Mouse (Mus musculus): ENCODE measurements around the gene Parp6. TPM values are rescaled to one million over a fixed set of nuclear protein-coding genes. Genes with fewer than 3 reads are reported as not detected.

Gene Parp6
- total and polyA plus RNA-seq, 3 experiments = 6.4 to 13.8 TPM; not detected in 1

DNA sequence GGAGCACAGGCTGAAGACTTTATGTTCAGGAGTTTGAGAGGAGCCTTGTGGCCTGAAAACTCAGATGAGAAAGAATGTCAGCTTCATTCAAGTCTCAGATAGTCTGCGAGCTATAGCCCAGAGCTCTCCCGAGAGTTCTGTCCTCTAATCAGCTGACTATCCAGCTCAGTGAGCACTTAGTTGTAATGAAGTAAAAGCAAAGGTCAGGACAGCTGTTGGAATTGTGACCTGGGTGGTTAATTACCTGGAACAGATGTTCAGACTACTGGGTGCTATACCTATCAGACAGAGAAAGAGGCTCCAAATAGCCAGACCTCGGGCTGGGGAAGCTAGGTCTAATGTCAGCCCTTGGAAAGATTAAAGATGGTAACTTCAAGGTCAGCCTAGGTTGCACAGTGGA lies 46.9 kb downstream of the Parp6 start:
- no peak overlapping the region for H3K27ac ChIP-seq (ENCODE audit: control insufficient read depth, low read depth, low read length)
- no peak overlapping the region for H3K4me3 ChIP-seq (ENCODE audit: control insufficient read depth in 1 of 2, insufficient read depth in 1 of 2, low read depth in 2 of 2, low read length in 2 of 2)
- no peak overlapping the region for H3K9ac ChIP-seq (ENCODE audit: control insufficient read depth, low read depth, low read length, poor library complexity, severe bottlenecking)
- no peaks in the 10 kb centered on the region for H3K27me3 ChIP-seq (ENCODE audit: control insufficient read depth in 1 of 2, insufficient read depth in 2 of 2, low read length in 2 of 2)
- no peaks in the 10 kb centered on the region for H3K9me3 ChIP-seq (replicated peaks; ENCODE audit: insufficient read depth, low read length)
- H3K36me3 ChIP-seq (ENCODE audit: control insufficient read depth in 1 of 2, insufficient read depth in 2 of 2, low read length in 2 of 2) = peaks cover 22 to 46% of the 10 kb centered on the region in 2 experiments
- no peak for TF ChIP-seq ZNF384 (IDR thresholded peaks at IDR 0.05; ENCODE audit: low read depth, low read length)
- TF ChIP-seq CHD2 (IDR thresholded peaks at IDR 0.05; ENCODE audit: low read length) = no peak
- TF ChIP-seq ZC3H11A (IDR thresholded peaks at IDR 0.05; ENCODE audit: low read depth, low read length) = no peak
- no peak for TF ChIP-seq MYB (IDR thresholded peaks at IDR 0.05; ENCODE audit: low read depth, low read length)
- TF ChIP-seq CTCF (IDR thresholded peaks at IDR 0.05 in 2 of 3, conservative IDR thresholded peaks at IDR 0.05 in 1 of 3; ENCODE audit: control insufficient read depth in 1 of 3, insufficient read depth in 1 of 3, low read depth in 2 of 3, low read length in 3 of 3, poor library complexity in 1 of 3, severe bottlenecking in 1 of 3) = no peak
- TF ChIP-seq UBTF (IDR thresholded peaks at IDR 0.05; ENCODE audit: borderline replicate concordance, insufficient read depth, low read depth, low read length) = no peak
- no peak for TF ChIP-seq MAX (IDR thresholded peaks at IDR 0.05; ENCODE audit: low read length)
- TF ChIP-seq MYC (IDR thresholded peaks at IDR 0.05; ENCODE audit: low read depth, low read length) = no peak
- TF ChIP-seq USF1 (IDR thresholded peaks at IDR 0.05; ENCODE audit: low read depth, low read length) = no peak
- TF ChIP-seq MXI1 (IDR thresholded peaks at IDR 0.05; ENCODE audit: low read depth, low read length) = no peak
- no peak for TF ChIP-seq USF2 (IDR thresholded peaks at IDR 0.05; ENCODE audit: borderline replicate concordance in 1 of 2, insufficient read depth in 1 of 2, low read depth in 1 of 2, low read length in 2 of 2)
- no peak for TF ChIP-seq TCF12 (IDR thresholded peaks at IDR 0.05; ENCODE audit: low read depth, low read length)
- H3K79me2 ChIP-seq (ENCODE audit: control insufficient read depth, insufficient read depth, low read length, poor library complexity) = peaks cover 48% of the 10 kb centered on the region
- peak; percentile 13 for DNase-seq (ENCODE audit: low read depth, low spot score)
- peaks cover 2 to 34% of the 10 kb centered on the region in 2 experiments for H3K4me1 ChIP-seq (ENCODE audit: control insufficient read depth in 1 of 2, insufficient read depth in 2 of 2, low read length in 2 of 2)

DNA sequence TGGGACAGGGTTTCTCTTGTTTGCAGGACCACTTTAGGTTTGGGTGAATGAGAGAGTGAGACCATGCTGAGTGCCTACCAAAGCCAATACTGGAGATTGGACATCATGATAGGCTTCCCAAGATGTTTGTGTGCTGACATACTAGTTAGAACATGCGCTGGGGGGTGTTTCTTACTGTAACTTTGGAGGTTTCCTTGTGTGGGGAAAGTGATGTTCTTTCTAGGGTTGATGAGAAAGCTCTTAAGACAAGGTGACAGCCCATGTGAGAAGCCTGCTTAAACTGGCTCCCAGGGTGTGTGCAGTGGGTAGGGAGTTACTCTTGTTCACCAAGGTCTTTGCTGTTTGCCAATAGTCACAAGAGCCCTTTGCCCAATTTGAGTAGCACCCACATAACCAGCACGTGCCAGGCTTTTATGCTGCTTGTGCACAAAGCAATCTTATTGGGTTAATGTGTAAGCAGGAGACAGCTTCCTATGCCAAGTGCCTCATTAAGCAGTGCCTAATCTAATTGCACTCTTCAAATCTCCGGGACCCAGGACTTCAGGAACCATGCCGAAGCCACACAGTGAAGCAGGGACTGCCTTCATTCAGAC lies 47.7 kb downstream of the Parp6 start:
- peaks cover 0 to 27% of the 10 kb centered on the region in 2 experiments; a peak in 3 of 4 replicates for H3K4me1 ChIP-seq (ENCODE audit: control insufficient read depth in 1 of 2, insufficient read depth in 2 of 2, low read length in 2 of 2)
- H3K4me3 ChIP-seq (ENCODE audit: control insufficient read depth in 1 of 2, insufficient read depth in 1 of 2, low read depth in 2 of 2, low read length in 2 of 2) = no peak overlapping the region
- peak; percentile 16 for DNase-seq (ENCODE audit: low read depth, low spot score)
- TF ChIP-seq TAL1 (IDR thresholded peaks at IDR 0.05; ENCODE audit: low read length) (no peak), ETS1 (IDR thresholded peaks at IDR 0.05; ENCODE audit: low read depth, low read length) (no peak), UBTF (IDR thresholded peaks at IDR 0.05; ENCODE audit: borderline replicate concordance, insufficient read depth, low read depth, low read length) (no peak), EP300 (IDR thresholded peaks at IDR 0.05; ENCODE audit: low read depth in 1 of 2, low read length in 2 of 2) (no peak), E2F4 (IDR thresholded peaks at IDR 0.05; ENCODE audit: borderline replicate concordance, low read depth, low read length) (no peak), ZNF384 (IDR thresholded peaks at IDR 0.05; ENCODE audit: low read depth, low read length) (no peak), NRF1 (IDR thresholded peaks at IDR 0.05; ENCODE audit: insufficient read depth, low read depth, low read length, poor library complexity, severe bottlenecking) (no peak), BHLHE40 (IDR thresholded peaks at IDR 0.05; ENCODE audit: borderline replicate concordance, low read depth, low read length) (no peak), MXI1 (IDR thresholded peaks at IDR 0.05; ENCODE audit: low read depth, low read length) (no peak), POLR2A (IDR thresholded peaks at IDR 0.05; ENCODE audit: control insufficient read depth in 1 of 2, insufficient read depth in 1 of 2, low read depth in 1 of 2, low read length in 2 of 2, poor library complexity in 1 of 2) (no peak; a peak in 1 of 4 replicates), CHD1 (IDR thresholded peaks at IDR 0.05; ENCODE audit: low read depth, low read length) (no peak), CHD2 (IDR thresholded peaks at IDR 0.05; ENCODE audit: low read length) (no peak), MAFK (IDR thresholded peaks at IDR 0.05; ENCODE audit: borderline replicate concordance, low read depth, low read length) (no peak), TBP (IDR thresholded peaks at IDR 0.05; ENCODE audit: low read depth, low read length) (no peak), MEF2A (IDR thresholded peaks at IDR 0.05; ENCODE audit: extremely low read depth, insufficient replicate concordance, low read depth, low read length, poor library complexity, severe bottlenecking) (no peak), ZKSCAN1 (IDR thresholded peaks at IDR 0.05; ENCODE audit: low read depth, low read length) (no peak)
- H3K9me3 ChIP-seq (replicated peaks; ENCODE audit: insufficient read depth, low read length) = no peaks in the 10 kb centered on the region
- H3K27me3 ChIP-seq (ENCODE audit: control insufficient read depth in 1 of 2, insufficient read depth in 2 of 2, low read length in 2 of 2) = no peaks in the 10 kb centered on the region
- peaks cover 41% of the 10 kb centered on the region for H3K79me2 ChIP-seq (ENCODE audit: control insufficient read depth, insufficient read depth, low read length, poor library complexity)
- peaks cover 22 to 40% of the 10 kb centered on the region in 2 experiments for H3K36me3 ChIP-seq (ENCODE audit: control insufficient read depth in 1 of 2, insufficient read depth in 2 of 2, low read length in 2 of 2)
- no peak overlapping the region for H3K27ac ChIP-seq (ENCODE audit: control insufficient read depth, low read depth, low read length)
- no peak overlapping the region for H3K9ac ChIP-seq (ENCODE audit: control insufficient read depth, low read depth, low read length, poor library complexity, severe bottlenecking)

All from MEL (cell line).